Mouse (Mus musculus): Measurements from ENCODE around the gene 1700013G24Rik. TPM values are rescaled to one million over a fixed set of nuclear protein-coding genes. Genes with fewer than 3 reads are reported as not detected.
"Not testable (repeated sequence)": the region's sequence is repeated elsewhere in the genome, so short reads cannot be mapped to it uniquely, and the experiment has no call there.

The 1700013G24Rik gene
- polyA plus RNA-seq (2012; rRNA removed) = not detected in 2 replicates
- not detected in 2 replicates for polyA plus RNA-seq (2014; fragmentation: Nextera tagmentation; extraction: Ambion mirVana)

GRCm38 (mm10) chr4:137453234-137453767, at the start of gene 1700013G24Rik:
Gene 1700013G24Rik, plus strand, starts transcription at chr4:137453284.
- Histone ChIP-seq H3K27ac (no peak within 1 kb of the TSS), H3K9ac (replicated peaks) (no peak within 1 kb of the TSS), H3K4me1 (replicated peaks; ENCODE audit: control insufficient read depth in 2 of 2, insufficient read depth in 2 of 2, low read length in 1 of 2) (peaks cover 25 to 27% of the 10 kb centered on the region in 2 experiments), H3K4me2 (ENCODE audit: low read depth) (no peak within 1 kb of the TSS), H3K9me3 (ENCODE audit: control insufficient read depth, low read length) (no peaks in the 10 kb centered on the region), H3K4me3 (ENCODE audit: insufficient read depth in 1 of 2, low read depth in 2 of 2, low read length in 2 of 2) (no peak within 1 kb of the TSS), H3K27me3 (ENCODE audit: control insufficient read depth, insufficient read depth, low read length) (no peaks in the 10 kb centered on the region), H3K36me3 (replicated peaks; ENCODE audit: control insufficient read depth, insufficient read depth, low read depth) (no peaks in the 10 kb centered on the region)
- no peak for DNase-seq (ENCODE audit: low read depth in 3 of 3, low spot score in 3 of 3)
- no peak for TF ChIP-seq EP300 (IDR thresholded peaks at IDR 0.05; ENCODE audit: low read depth)
- TF ChIP-seq CTCF (IDR thresholded peaks at IDR 0.05; ENCODE audit: low read depth) = no peak
- no peak for ATAC-seq (ENCODE audit: insufficient read depth)
- 67% methylated on average over 8 of the region's 8 CpGs for WGBS (ENCODE audit: insufficient replicate concordance)

GRCm38 (mm10) chr4:137405571-137405970, 47.5 kb upstream of the 1700013G24Rik start:
- no peaks in the 10 kb centered on the region for H3K27me3 ChIP-seq (ENCODE audit: control insufficient read depth, insufficient read depth, low read length)
- DNase-seq (ENCODE audit: low read depth in 3 of 3, low spot score in 3 of 3) (no peak), ATAC-seq (ENCODE audit: insufficient read depth) (no peak)
- WGBS (ENCODE audit: insufficient replicate concordance) = 60% methylated on average over 3 of the region's 3 CpGs
- H3K9ac ChIP-seq (replicated peaks) = no peak overlapping the region
- H3K4me3 ChIP-seq (ENCODE audit: insufficient read depth in 1 of 2, low read depth in 2 of 2, low read length in 2 of 2) = no peak overlapping the region
- H3K27ac ChIP-seq = no peak overlapping the region
- H3K9me3 ChIP-seq (ENCODE audit: control insufficient read depth, low read length) = no peaks in the 10 kb centered on the region
- no peaks in the 10 kb centered on the region for H3K36me3 ChIP-seq (replicated peaks; ENCODE audit: control insufficient read depth, insufficient read depth, low read depth)
- TF ChIP-seq EP300 (IDR thresholded peaks at IDR 0.05; ENCODE audit: low read depth) (no peak), CTCF (IDR thresholded peaks at IDR 0.05; ENCODE audit: low read depth) (no peak)
- H3K4me2 ChIP-seq (ENCODE audit: low read depth) = no peak overlapping the region
- H3K4me1 ChIP-seq (replicated peaks; ENCODE audit: control insufficient read depth in 2 of 2, insufficient read depth in 2 of 2, low read length in 1 of 2) = no peaks in the 10 kb centered on the region

- 58% methylated on average over 5 of the region's 5 CpGs for WGBS (ENCODE audit: insufficient replicate concordance)
- Histone ChIP-seq H3K27me3 (ENCODE audit: control insufficient read depth, insufficient read depth, low read length) (no peaks in the 10 kb centered on the region), H3K4me3 (ENCODE audit: insufficient read depth in 1 of 2, low read depth in 2 of 2, low read length in 2 of 2) (no peak within 1 kb of the TSS), H3K9me3 (ENCODE audit: control insufficient read depth, low read length) (no peaks in the 10 kb centered on the region), H3K4me2 (ENCODE audit: low read depth) (no peak within 1 kb of the TSS), H3K9ac (replicated peaks) (no peak within 1 kb of the TSS), H3K36me3 (replicated peaks; ENCODE audit: control insufficient read depth, insufficient read depth, low read depth) (no peaks in the 10 kb centered on the region), H3K4me1 (replicated peaks; ENCODE audit: control insufficient read depth in 2 of 2, insufficient read depth in 2 of 2, low read length in 1 of 2) (no peaks in the 10 kb centered on the region), H3K27ac (no peak within 1 kb of the TSS)
- no peak for DNase-seq (ENCODE audit: low read depth in 3 of 3, low spot score in 3 of 3)
- no peak for TF ChIP-seq EP300 (IDR thresholded peaks at IDR 0.05; ENCODE audit: low read depth)
- no peak for TF ChIP-seq CTCF (IDR thresholded peaks at IDR 0.05; ENCODE audit: low read depth)
- no peak for ATAC-seq (ENCODE audit: insufficient read depth)
Measured at GRCm38 (mm10) chr4:137409691-137410090, 43.4 kb upstream of the 1700013G24Rik start, which contains the start of gene Cela3a. Gene Cela3a, minus strand, starts transcription at chr4:137409791.

- not testable (repeated sequence) for H3K4me1 ChIP-seq (replicated peaks; ENCODE audit: control insufficient read depth in 2 of 2, insufficient read depth in 2 of 2, low read length in 1 of 2); H3K9ac ChIP-seq (replicated peaks); H3K9me3 ChIP-seq (ENCODE audit: control insufficient read depth, low read length); H3K4me3 ChIP-seq (ENCODE audit: insufficient read depth in 1 of 2, low read depth in 2 of 2, low read length in 2 of 2); H3K36me3 ChIP-seq (replicated peaks; ENCODE audit: control insufficient read depth, insufficient read depth, low read depth); ATAC-seq (ENCODE audit: insufficient read depth); DNase-seq (ENCODE audit: low read depth in 3 of 3, low spot score in 3 of 3); H3K27ac ChIP-seq; H3K4me2 ChIP-seq (ENCODE audit: low read depth); H3K27me3 ChIP-seq (ENCODE audit: control insufficient read depth, insufficient read depth, low read length)
- WGBS (ENCODE audit: insufficient replicate concordance) = 69% methylated on average over 7 of the region's 7 CpGs
Measured at GRCm38 (mm10) chr4:137412185-137412709, 40.8 kb upstream of the 1700013G24Rik start.

GRCm38 (mm10) chr4:137414936-137415335, 38.1 kb upstream of the 1700013G24Rik start:
- H3K27ac ChIP-seq = no peak overlapping the region
- no peak overlapping the region for H3K4me2 ChIP-seq (ENCODE audit: low read depth)
- H3K9me3 ChIP-seq (ENCODE audit: control insufficient read depth, low read length) = no peaks in the 10 kb centered on the region
- ATAC-seq (ENCODE audit: insufficient read depth) = no peak
- no peak overlapping the region for H3K4me3 ChIP-seq (ENCODE audit: insufficient read depth in 1 of 2, low read depth in 2 of 2, low read length in 2 of 2)
- H3K27me3 ChIP-seq (ENCODE audit: control insufficient read depth, insufficient read depth, low read length) = no peaks in the 10 kb centered on the region
- no peak overlapping the region for H3K9ac ChIP-seq (replicated peaks)
- no peak for TF ChIP-seq EP300 (IDR thresholded peaks at IDR 0.05; ENCODE audit: low read depth)
- no peak for DNase-seq (ENCODE audit: low read depth in 3 of 3, low spot score in 3 of 3)
- WGBS (ENCODE audit: insufficient replicate concordance) = 73% methylated on average over 1 of the region's 1 CpGs
- H3K4me1 ChIP-seq (replicated peaks; ENCODE audit: control insufficient read depth in 2 of 2, insufficient read depth in 2 of 2, low read length in 1 of 2) = no peaks in the 10 kb centered on the region
- H3K36me3 ChIP-seq (replicated peaks; ENCODE audit: control insufficient read depth, insufficient read depth, low read depth) = no peaks in the 10 kb centered on the region
